Mouse (Mus musculus) bone marrow, adult 2 months (tissue): ENCODE measurements at regions not wholly inside any gene's neighbourhood (a gene's known extent, or its start where the extent isn't known, plus 50 kb on each side); places are given as distances from the start of the nearest gene placed in this dataset.

Experiments used
- H3K27ac ChIP-seq: fragments of 200-500 bp; 2 replicates; pipeline ENCODE4 v1.5.1; 2012; ENCODE audit warnings: low read depth, mild to moderate bottlenecking, control low read depth, inconsistent platforms, low read length; ENCODE audit not compliant: control insufficient read depth, poor library complexity, insufficient read depth
- H3K4me1 ChIP-seq: fragments of 200-500 bp; 2 replicates; pipeline ENCODE4 v1.6.1; 2011; ENCODE audit warnings: low read length; ENCODE audit not compliant: control insufficient read depth, insufficient read depth
- H3K4me3 ChIP-seq: fragments of 200-500 bp; replicated peaks from 2 replicates; pipeline ENCODE3; 2011; ENCODE audit warnings: mild to moderate bottlenecking, low read depth, low read length, control low read depth; ENCODE audit not compliant: control insufficient read depth
- CTCF ChIP-seq: fragments of 200-500 bp; IDR thresholded peaks from 2 replicates; pipeline ENCODE4 v1.5.1; 2011; ENCODE audit warnings: low read length, control low read depth; ENCODE audit not compliant: control insufficient read depth, insufficient read depth
- POLR2A ChIP-seq: fragments of 200-500 bp; IDR thresholded peaks from 2 replicates; pipeline ENCODE4 v1.6.1; 2011; ENCODE audit warnings: low read depth, mild to moderate bottlenecking, control low read depth, low read length, borderline replicate concordance; ENCODE audit not compliant: control insufficient read depth
- WGBS: fragments of 180-500 bp; shearing (Covaris S2); methylation state at CpG from one replicate; pipeline ENCODE4 v1.1.7; 2018; 5-methylcytosine and 5-hydroxymethylcytosine counted together

DNA sequence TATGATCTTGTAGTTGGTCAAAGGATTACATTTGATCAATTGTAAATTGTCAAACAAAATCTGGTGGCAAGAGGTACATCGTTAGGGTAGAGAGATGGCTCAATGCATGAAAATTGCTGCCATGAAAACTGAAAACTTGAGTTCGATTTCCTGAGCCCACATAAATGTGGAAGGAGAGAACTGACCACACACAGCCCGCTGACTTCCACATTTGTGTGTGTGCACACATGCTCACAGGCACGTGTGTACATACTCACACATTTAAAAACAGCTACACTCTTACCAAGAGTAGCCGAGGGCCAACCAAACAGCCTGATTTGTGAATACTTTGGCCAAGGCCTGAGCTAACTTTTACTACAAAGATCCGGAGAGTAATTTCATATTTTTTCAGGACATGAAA is 60.5 kb upstream of the Smg1 start:
- no peaks in the 10 kb centered on the region for H3K4me1 ChIP-seq
- no peak for TF ChIP-seq POLR2A
- TF ChIP-seq CTCF: no peak
- 51% methylated on average over 6 of the region's 6 CpGs for WGBS
- H3K4me3 ChIP-seq: no peak overlapping the region
- H3K27ac ChIP-seq: no peak overlapping the region

DNA sequence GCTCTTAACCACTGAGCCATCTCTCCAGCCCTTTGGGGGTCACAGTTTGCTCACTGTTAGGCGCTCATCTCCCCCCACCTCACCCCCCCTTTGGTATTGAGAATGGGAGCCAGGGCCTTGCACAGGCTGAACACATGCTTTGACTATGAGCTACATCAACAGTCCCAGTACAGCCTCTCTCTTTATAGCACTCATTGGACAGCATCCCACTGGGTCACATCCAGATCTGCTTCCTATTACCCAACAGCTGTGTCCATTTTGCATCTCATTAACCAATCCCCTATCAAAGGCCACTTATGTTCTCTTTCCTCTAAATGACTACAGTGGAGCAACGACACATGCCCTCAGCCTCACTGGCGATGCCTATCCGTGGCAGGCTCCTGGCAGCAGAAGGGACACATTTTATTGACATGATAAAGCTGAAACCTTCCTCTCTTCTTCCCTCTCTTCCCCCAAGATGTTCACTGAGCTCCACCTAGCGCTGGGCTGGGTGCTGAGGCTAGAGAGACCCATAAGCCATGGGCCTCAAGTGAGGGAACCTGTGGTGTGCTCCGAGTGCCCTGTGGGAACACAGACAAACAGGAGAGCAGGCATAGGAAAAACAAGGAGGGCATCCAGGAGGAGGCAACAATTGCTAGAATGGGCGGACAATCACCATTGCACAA is 57.3 kb upstream of the Smg1 start:
- H3K4me1 ChIP-seq: no peaks in the 10 kb centered on the region
- no peak overlapping the region for H3K27ac ChIP-seq
- WGBS: 60% methylated on average over 7 of the region's 7 CpGs
- TF ChIP-seq CTCF (no peak), POLR2A (no peak)
- H3K4me3 ChIP-seq: no peak overlapping the region

DNA sequence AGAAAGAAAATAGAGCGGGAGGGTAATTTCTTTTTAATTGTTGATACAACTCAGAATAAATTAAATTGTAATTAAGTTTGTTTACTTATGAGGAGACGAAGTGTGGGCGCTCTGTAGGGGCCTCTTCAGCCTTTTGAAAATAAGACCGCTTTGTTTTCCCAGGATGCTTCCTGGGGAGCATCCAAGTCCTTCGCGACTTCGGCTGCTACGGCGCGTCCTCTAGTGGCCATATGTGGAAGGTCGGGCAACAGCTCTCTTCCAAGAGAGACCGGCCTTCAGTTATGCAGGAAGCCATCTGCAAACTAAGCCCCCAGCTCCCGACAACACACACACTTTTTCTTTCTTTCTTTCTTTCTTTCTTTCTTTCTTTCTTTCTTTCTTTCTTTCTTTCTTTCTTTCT is 54.1 kb upstream of the Smg1 start:
- H3K4me3 ChIP-seq: no peak overlapping the region
- 8% methylated on average over 13 of the region's 13 CpGs for WGBS
- no peaks in the 10 kb centered on the region; the same call in 1 of the 2 replicates for H3K4me1 ChIP-seq
- no peak for TF ChIP-seq POLR2A
- peak; percentile 85 for TF ChIP-seq CTCF
- no peak overlapping the region for H3K27ac ChIP-seq

DNA sequence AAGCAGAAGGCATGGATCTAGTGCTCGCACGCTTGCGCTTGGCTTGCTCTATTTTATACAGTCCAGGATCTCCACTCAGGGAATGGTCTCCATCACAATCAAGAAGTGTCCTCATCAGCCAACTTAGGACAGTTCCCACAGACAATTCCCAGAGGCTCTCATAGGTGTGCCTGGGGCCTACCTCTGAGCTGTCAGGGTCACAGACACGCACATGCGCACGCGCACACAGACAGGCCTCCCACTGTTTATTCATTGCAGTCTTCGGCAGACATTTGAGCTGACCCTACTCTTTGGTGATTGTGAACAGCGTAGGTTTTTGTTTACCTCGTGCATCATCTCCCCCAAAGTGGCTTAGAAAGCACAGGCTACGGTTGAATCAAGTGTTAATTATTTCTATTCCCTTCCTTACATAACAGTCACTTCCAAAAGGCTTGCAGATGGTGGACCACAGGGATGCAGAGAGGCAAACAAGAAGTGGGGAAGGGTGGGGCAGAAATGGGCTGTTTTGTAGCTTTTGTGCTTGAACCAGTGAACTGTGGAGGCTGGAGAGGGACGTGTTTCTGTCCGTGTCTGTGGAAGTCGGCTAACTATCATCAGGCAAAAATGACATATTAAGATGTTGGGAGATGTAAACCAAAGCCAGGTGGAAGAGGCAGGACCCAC is 53.5 kb upstream of the Smg1 start:
- TF ChIP-seq POLR2A: no peak
- TF ChIP-seq CTCF: no peak
- WGBS: 87% methylated on average over 14 of the region's 14 CpGs
- Histone ChIP-seq H3K4me1 (no peaks in the 10 kb centered on the region; the same call in 1 of the 2 replicates), H3K4me3 (no peak overlapping the region), H3K27ac (no peak overlapping the region)

DNA sequence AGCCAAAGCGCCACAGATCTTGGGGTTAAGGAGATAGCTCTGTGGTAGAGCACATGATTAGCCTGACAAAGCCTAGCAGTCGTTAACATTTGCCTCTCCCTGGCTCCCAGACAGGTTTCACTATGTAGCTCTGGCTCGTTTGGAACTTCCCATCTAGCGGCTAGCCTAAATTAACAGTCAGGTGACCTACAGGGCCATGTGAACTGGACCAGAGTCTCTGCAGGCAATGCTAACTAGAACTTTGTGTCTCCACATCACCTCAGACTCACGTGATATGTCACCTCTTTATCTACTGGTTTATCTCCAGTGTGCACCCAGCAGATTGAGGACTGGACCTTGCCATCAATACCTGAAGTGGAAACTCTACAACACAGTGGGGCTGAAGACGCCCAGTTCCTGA is 52.4 kb upstream of the Smg1 start:
- H3K27ac ChIP-seq: no peak overlapping the region
- WGBS: 64% methylated on average over 6 of the region's 6 CpGs
- no peaks in the 10 kb centered on the region; the same call in 1 of the 2 replicates for H3K4me1 ChIP-seq
- H3K4me3 ChIP-seq: no peak overlapping the region
- no peak for TF ChIP-seq POLR2A
- no peak for TF ChIP-seq CTCF

GRCm38 (mm10) chr7:118295275-118295674 is 51.8 kb upstream of the Smg1 start:
- TF ChIP-seq CTCF: peak; percentile 52; the same call in 1 of the 2 replicates
- TF ChIP-seq POLR2A: no peak
- Histone ChIP-seq H3K4me1 (no peaks in the 10 kb centered on the region; the same call in 1 of the 2 replicates), H3K4me3 (no peak overlapping the region), H3K27ac (no peak overlapping the region)
- WGBS: 75% methylated on average over 11 of the region's 11 CpGs

- TF ChIP-seq POLR2A: no peak
- TF ChIP-seq CTCF: no peak
- Histone ChIP-seq H3K4me1 (no peaks in the 10 kb centered on the region; the same call in 1 of the 2 replicates), H3K4me3 (no peak overlapping the region), H3K27ac (no peak overlapping the region)
- 83% methylated on average over 12 of the region's 12 CpGs for WGBS
These were observed 51.2 kb upstream of the Smg1 start for GRCm38 (mm10) chr7:118294637-118295036.
